Mouse (Mus musculus) monocyte, adult 5-6 weeks (primary cell): ENCODE measurements around the gene Mylip. TPM values are rescaled to one million over a fixed set of nuclear protein-coding genes. Genes with fewer than 3 reads are reported as not detected.

Source experiments
- ATAC-seq: fragments of 153-309, 156-312 bp; replicated peaks from 2 replicates; pipeline ENCODE4 v1.8.0; 2017; ENCODE audit warnings: mild to moderate bottlenecking; ENCODE audit not compliant: low TSS enrichment, insufficient number of reproducible peaks, severe bottlenecking, poor library complexity, low FRiP score
- total RNA-seq: library from RNA; stranded (forward); fragments of 200-1000, 200-491, 200-594 nt; gene quantifications from 3 replicates; pipeline ENCODE4 v1.2.3, GENCODE M21; 2017

Mylip gene
- total RNA-seq, 1 experiment from 2014 or later: 50.0 TPM

DNA sequence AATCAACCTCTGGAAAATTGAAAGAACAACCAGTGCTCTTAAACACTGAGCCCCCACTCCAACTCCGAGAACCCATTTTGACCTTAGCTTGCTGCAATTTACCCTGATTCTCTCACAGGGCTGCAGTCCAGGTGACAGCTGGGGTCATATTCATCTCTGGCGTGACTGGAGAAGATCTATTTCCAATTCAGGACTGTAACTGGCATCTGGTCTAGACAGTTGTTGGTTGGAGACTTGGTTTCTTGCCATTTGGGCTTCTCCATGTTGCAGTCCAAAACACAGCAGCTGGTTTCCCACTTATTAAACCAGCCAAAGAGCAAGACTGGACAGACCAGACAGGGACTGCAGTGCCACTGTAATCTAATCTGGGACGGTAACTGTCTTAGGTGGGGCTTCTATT, 70.6 kb downstream of the Mylip start:
- no peak for ATAC-seq

DNA sequence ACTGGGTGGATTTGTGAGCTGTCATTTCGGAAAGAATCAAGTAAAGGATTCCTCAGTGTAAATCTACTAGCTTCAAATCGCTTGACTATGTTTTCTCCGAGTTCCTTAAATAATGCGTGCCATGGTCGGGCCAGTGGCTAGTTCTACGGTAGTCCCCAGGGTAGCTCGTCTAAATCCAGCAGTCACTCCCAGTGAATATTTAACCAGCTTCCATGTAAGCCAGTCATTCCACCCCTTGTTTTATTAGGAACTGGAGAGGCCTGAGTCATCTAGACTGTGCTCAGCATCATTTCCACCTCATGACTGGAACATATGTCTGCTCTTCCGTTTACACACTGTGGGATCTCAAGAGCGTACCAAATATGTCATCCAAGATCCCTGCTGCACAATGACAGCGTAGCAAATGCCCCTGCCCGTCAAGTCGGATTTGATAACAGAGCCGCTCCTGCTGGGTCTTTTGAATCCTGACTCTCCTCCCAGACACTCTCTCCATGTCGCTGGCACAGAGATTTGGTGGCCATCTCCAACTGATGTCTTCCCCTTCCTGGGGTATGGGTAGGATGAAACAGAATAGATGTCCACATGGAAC, 71.9 kb downstream of the Mylip start:
- ATAC-seq: no peak

Other genes starting within 250 kb of the Mylip start
- gene Gmpr, start 117.7 kb downstream of the Mylip start, total RNA-seq: 1.8 to 2.3 TPM in 2 of 3 replicates, not detected in the other